Mouse (Mus musculus): ENCODE measurements around the gene Gabrb1. TPM values are rescaled to one million over a fixed set of nuclear protein-coding genes. Genes with fewer than 3 reads are reported as not detected.

Gene Gabrb1
- polyA plus RNA-seq, 1 experiment from 2014 or later = 0.43 TPM

GRCm38 (mm10) chr5:71914028-71914427 lies 256.1 kb downstream of the Gabrb1 start:
- no peak overlapping the region for H3K27ac ChIP-seq (ENCODE audit: low read length)
- no peaks in the 10 kb centered on the region for H3K4me1 ChIP-seq (ENCODE audit: control insufficient read depth, insufficient read depth, low read length)
- no peaks in the 10 kb centered on the region for H3K36me3 ChIP-seq (ENCODE audit: control insufficient read depth, insufficient read depth)
- no peaks in the 10 kb centered on the region for H3K27me3 ChIP-seq (ENCODE audit: control insufficient read depth, insufficient read depth, low read length)
- WGBS = 61% methylated on average over 1 of the region's 1 CpGs
- no peak overlapping the region for H3K4me3 ChIP-seq (ENCODE audit: low read length)
- H3K4me2 ChIP-seq (ENCODE audit: low read depth, low read length) = no peak overlapping the region
- H3K9ac ChIP-seq (ENCODE audit: low read length) = no peak overlapping the region
- no peak for ATAC-seq (replicated peaks; ENCODE audit: extremely low read depth, insufficient read depth, low FRiP score)
- H3K9me3 ChIP-seq (replicated peaks; ENCODE audit: control insufficient read depth, low read length) = no peaks in the 10 kb centered on the region

GRCm38 (mm10) chr5:71915711-71916110 lies 257.8 kb downstream of the Gabrb1 start:
- Histone ChIP-seq H3K27me3 (ENCODE audit: control insufficient read depth, insufficient read depth, low read length) (no peaks in the 10 kb centered on the region), H3K4me2 (ENCODE audit: low read depth, low read length) (no peak overlapping the region), H3K9me3 (replicated peaks; ENCODE audit: control insufficient read depth, low read length) (no peaks in the 10 kb centered on the region), H3K4me3 (ENCODE audit: low read length) (no peak overlapping the region), H3K9ac (ENCODE audit: low read length) (no peak overlapping the region), H3K36me3 (ENCODE audit: control insufficient read depth, insufficient read depth) (no peaks in the 10 kb centered on the region), H3K27ac (ENCODE audit: low read length) (no peak overlapping the region), H3K4me1 (ENCODE audit: control insufficient read depth, insufficient read depth, low read length) (no peaks in the 10 kb centered on the region)
- no peak for ATAC-seq (replicated peaks; ENCODE audit: extremely low read depth, insufficient read depth, low FRiP score)
- WGBS = 77% methylated on average over 4 of the region's 4 CpGs

- no peaks in the 10 kb centered on the region for H3K9me3 ChIP-seq (replicated peaks; ENCODE audit: control insufficient read depth, low read length)
- H3K36me3 ChIP-seq (ENCODE audit: control insufficient read depth, insufficient read depth) = no peaks in the 10 kb centered on the region
- no peak overlapping the region for H3K4me2 ChIP-seq (ENCODE audit: low read depth, low read length)
- ATAC-seq (replicated peaks; ENCODE audit: extremely low read depth, insufficient read depth, low FRiP score) = no peak
- no peaks in the 10 kb centered on the region for H3K4me1 ChIP-seq (ENCODE audit: control insufficient read depth, insufficient read depth, low read length)
- WGBS = 69% methylated on average over 4 of the region's 4 CpGs
- H3K27me3 ChIP-seq (ENCODE audit: control insufficient read depth, insufficient read depth, low read length) = no peaks in the 10 kb centered on the region
- H3K27ac ChIP-seq (ENCODE audit: low read length) = no peak overlapping the region
- no peak overlapping the region for H3K4me3 ChIP-seq (ENCODE audit: low read length)
- H3K9ac ChIP-seq (ENCODE audit: low read length) = no peak overlapping the region
Measured at GRCm38 (mm10) chr5:71917206-71917605, 259.3 kb downstream of the Gabrb1 start.

- no peak overlapping the region for H3K4me3 ChIP-seq (ENCODE audit: low read length)
- no peaks in the 10 kb centered on the region for H3K9me3 ChIP-seq (replicated peaks; ENCODE audit: control insufficient read depth, low read length)
- no peaks in the 10 kb centered on the region for H3K36me3 ChIP-seq (ENCODE audit: control insufficient read depth, insufficient read depth)
- no peak for ATAC-seq (replicated peaks; ENCODE audit: extremely low read depth, insufficient read depth, low FRiP score)
- no peak overlapping the region for H3K27ac ChIP-seq (ENCODE audit: low read length)
- H3K4me1 ChIP-seq (ENCODE audit: control insufficient read depth, insufficient read depth, low read length) = no peaks in the 10 kb centered on the region
- H3K4me2 ChIP-seq (ENCODE audit: low read depth, low read length) = no peak overlapping the region
- 71% methylated on average over 4 of the region's 4 CpGs for WGBS
- no peaks in the 10 kb centered on the region for H3K27me3 ChIP-seq (ENCODE audit: control insufficient read depth, insufficient read depth, low read length)
- no peak overlapping the region for H3K9ac ChIP-seq (ENCODE audit: low read length)
Measured at GRCm38 (mm10) chr5:71923636-71924035, 265.7 kb downstream of the Gabrb1 start.

- no peak overlapping the region for H3K4me3 ChIP-seq (ENCODE audit: low read length)
- no peak overlapping the region for H3K27ac ChIP-seq (ENCODE audit: low read length)
- no peaks in the 10 kb centered on the region for H3K9me3 ChIP-seq (replicated peaks; ENCODE audit: control insufficient read depth, low read length)
- H3K4me1 ChIP-seq (ENCODE audit: control insufficient read depth, insufficient read depth, low read length) = no peaks in the 10 kb centered on the region
- 68% methylated on average over 5 of the region's 5 CpGs for WGBS
- no peak overlapping the region for H3K4me2 ChIP-seq (ENCODE audit: low read depth, low read length)
- no peak for ATAC-seq (replicated peaks; ENCODE audit: extremely low read depth, insufficient read depth, low FRiP score)
- H3K9ac ChIP-seq (ENCODE audit: low read length) = no peak overlapping the region
- H3K27me3 ChIP-seq (ENCODE audit: control insufficient read depth, insufficient read depth, low read length) = no peaks in the 10 kb centered on the region
- H3K36me3 ChIP-seq (ENCODE audit: control insufficient read depth, insufficient read depth) = no peaks in the 10 kb centered on the region
Measured at GRCm38 (mm10) chr5:71926336-71926735, 268.4 kb downstream of the Gabrb1 start.

GRCm38 (mm10) chr5:71930036-71930435 lies 272.1 kb downstream of the Gabrb1 start:
- H3K27me3 ChIP-seq (ENCODE audit: control insufficient read depth, insufficient read depth, low read length) = no peaks in the 10 kb centered on the region
- no peaks in the 10 kb centered on the region for H3K36me3 ChIP-seq (ENCODE audit: control insufficient read depth, insufficient read depth)
- H3K4me2 ChIP-seq (ENCODE audit: low read depth, low read length) = no peak overlapping the region
- no peak overlapping the region for H3K27ac ChIP-seq (ENCODE audit: low read length)
- H3K9me3 ChIP-seq (replicated peaks; ENCODE audit: control insufficient read depth, low read length) = no peaks in the 10 kb centered on the region
- 70% methylated on average over 2 of the region's 2 CpGs for WGBS
- no peak for ATAC-seq (replicated peaks; ENCODE audit: extremely low read depth, insufficient read depth, low FRiP score)
- H3K4me1 ChIP-seq (ENCODE audit: control insufficient read depth, insufficient read depth, low read length) = no peaks in the 10 kb centered on the region
- H3K9ac ChIP-seq (ENCODE audit: low read length) = no peak overlapping the region
- H3K4me3 ChIP-seq (ENCODE audit: low read length) = no peak overlapping the region

- Histone ChIP-seq H3K27me3 (ENCODE audit: control insufficient read depth, insufficient read depth, low read length) (no peaks in the 10 kb centered on the region), H3K9ac (ENCODE audit: low read length) (no peak overlapping the region), H3K4me3 (ENCODE audit: low read length) (no peak overlapping the region), H3K36me3 (ENCODE audit: control insufficient read depth, insufficient read depth) (no peaks in the 10 kb centered on the region), H3K4me2 (ENCODE audit: low read depth, low read length) (no peak overlapping the region), H3K9me3 (replicated peaks; ENCODE audit: control insufficient read depth, low read length) (no peaks in the 10 kb centered on the region), H3K27ac (ENCODE audit: low read length) (no peak overlapping the region), H3K4me1 (ENCODE audit: control insufficient read depth, insufficient read depth, low read length) (no peaks in the 10 kb centered on the region)
- ATAC-seq (replicated peaks; ENCODE audit: extremely low read depth, insufficient read depth, low FRiP score) = no peak
- WGBS = 88% methylated on average over 1 of the region's 1 CpGs
Measured at GRCm38 (mm10) chr5:71951398-71951797, 293.5 kb downstream of the Gabrb1 start.

GRCm38 (mm10) chr5:71955070-71955685 lies 297.3 kb downstream of the Gabrb1 start:
- 65% methylated on average over 5 of the region's 5 CpGs for WGBS
- ATAC-seq (replicated peaks; ENCODE audit: extremely low read depth, insufficient read depth, low FRiP score) = no peak
- no peaks in the 10 kb centered on the region for H3K36me3 ChIP-seq (ENCODE audit: control insufficient read depth, insufficient read depth)
- no peaks in the 10 kb centered on the region for H3K27me3 ChIP-seq (ENCODE audit: control insufficient read depth, insufficient read depth, low read length)
- H3K4me1 ChIP-seq (ENCODE audit: control insufficient read depth, insufficient read depth, low read length) = no peaks in the 10 kb centered on the region
- no peak overlapping the region for H3K4me3 ChIP-seq (ENCODE audit: low read length)
- no peak overlapping the region for H3K4me2 ChIP-seq (ENCODE audit: low read depth, low read length)
- no peaks in the 10 kb centered on the region for H3K9me3 ChIP-seq (replicated peaks; ENCODE audit: control insufficient read depth, low read length)
- H3K9ac ChIP-seq (ENCODE audit: low read length) = no peak overlapping the region
- no peak overlapping the region for H3K27ac ChIP-seq (ENCODE audit: low read length)

- Histone ChIP-seq H3K9me3 (replicated peaks; ENCODE audit: control insufficient read depth, low read length) (no peaks in the 10 kb centered on the region; the same call in 1 of the 2 replicates), H3K4me2 (ENCODE audit: low read depth, low read length) (no peak overlapping the region), H3K9ac (ENCODE audit: low read length) (no peak overlapping the region), H3K36me3 (ENCODE audit: control insufficient read depth, insufficient read depth) (no peaks in the 10 kb centered on the region), H3K27me3 (ENCODE audit: control insufficient read depth, insufficient read depth, low read length) (no peaks in the 10 kb centered on the region), H3K4me3 (ENCODE audit: low read length) (no peak overlapping the region), H3K27ac (ENCODE audit: low read length) (no peak overlapping the region), H3K4me1 (ENCODE audit: control insufficient read depth, insufficient read depth, low read length) (no peaks in the 10 kb centered on the region)
- 81% methylated on average over 4 of the region's 4 CpGs for WGBS
- no peak for ATAC-seq (replicated peaks; ENCODE audit: extremely low read depth, insufficient read depth, low FRiP score)
Measured at GRCm38 (mm10) chr5:71964876-71965432, 307.0 kb downstream of the Gabrb1 start.

All from heart, embryonic 16.5 days (tissue).